9 mouse cellular contexts compared by ENCODE assay signal in genomic region chr2:128699201-128699885, GRCm38 (mm10). TPM values are rescaled to one million over a fixed set of nuclear protein-coding genes. Genes with fewer than 3 reads are reported as not detected.
A peak's percentile ranks its signal among the peaks of the same experiment; 100 is the strongest.
DNase-seq lines count a peak whose midpoint lies in the region; ATAC-seq lines count a peak whose summit lies in the region.
"Had no signal": no experiment of that assay in that cellular context is flagged by ENCODE, and none has a peak within 500 bp of the region (broad histone marks: within the 10 kb centered on the region; RNA-seq: fewer than 3 reads in every experiment).

No protein-coding gene starts in this region.

- peak overlapping the region; percentile 91 for H3K27ac ChIP-seq in heart, embryonic 10.5 days
- peak overlapping the region; percentile 90 for H3K27ac ChIP-seq in stomach, embryonic 15.5 days

- H3K4me2 ChIP-seq in stomach, embryonic 15.5 days = peak overlapping the region; percentile 80

- H3K9ac ChIP-seq in stomach, embryonic 15.5 days = peak overlapping the region; percentile 77

- H3K27me3 ChIP-seq in heart, embryonic 10.5 days (ENCODE audit: insufficient read depth, poor library complexity, severe bottlenecking) = no peaks in the 10 kb centered on the region
- H3K27me3 ChIP-seq in stomach, embryonic 15.5 days (replicated peaks) = no peaks in the 10 kb centered on the region

- intact Hi-C loops in heart, postnatal 10 days (cut with DNase I) = loop anchor here (2.0 to 5.0 kb wide), 2 partner anchors 51 to 243 kb away; partner anchors contain the start of gene Zc3h8

- WGBS in heart, embryonic 10.5 days = under 1% methylated on average over 24 of the region's 24 CpGs
- WGBS in stomach, embryonic 15.5 days = under 1% methylated on average over 24 of the region's 24 CpGs

- no peaks in the 10 kb centered on the region for H3K36me3 ChIP-seq in heart, embryonic 10.5 days
- H3K36me3 ChIP-seq in stomach, embryonic 15.5 days = no peaks in the 10 kb centered on the region
- H3K36me3 ChIP-seq: G1E had no signal

- no peaks in the 10 kb centered on the region for H3K9me3 ChIP-seq in heart, embryonic 10.5 days
- no peaks in the 10 kb centered on the region for H3K9me3 ChIP-seq in stomach, embryonic 15.5 days
- H3K9me3 ChIP-seq: G1E had no signal

- H3K4me1 ChIP-seq in heart, embryonic 10.5 days = peaks cover 10% of the 10 kb centered on the region
- H3K4me1 ChIP-seq in stomach, embryonic 15.5 days = peaks cover 1% of the 10 kb centered on the region; the same call in 1 of the 2 replicates

- peak overlapping the region; percentile 86 for H3K4me3 ChIP-seq in heart, embryonic 10.5 days
- H3K4me3 ChIP-seq in stomach, embryonic 15.5 days (replicated peaks) = peak overlapping the region; percentile 75

- ATAC-seq in stomach, embryonic 15.5 days (ENCODE audit: insufficient read depth, low FRiP score, low read depth) = peak; percentile 3; the same call in 1 of the 2 replicates

- peak; percentile 82 for DNase-seq in heart, embryonic 10.5 days (ENCODE audit: low spot score)
- no peak for DNase-seq in heart, postnatal 10 days
- peak; percentile 76 for DNase-seq in adrenal gland, postnatal 14 days
- DNase-seq in gastrocnemius, postnatal 10 days = peak; percentile 46
- peak; percentile 81 to 84 for DNase-seq in kidney, adult 8-10 months
- peak; percentile 59 for DNase-seq in lung, postnatal 10 days
- DNase-seq in spleen, postnatal 4 days (ENCODE audit: low spot score in 2 of 2) = no peak

RNA-seq across cellular contexts. Expression of gene Mertk, which starts 0.6 kb away (rescaled TPM):
- polyA plus RNA-seq in heart, embryonic 10.5 days (2016; fragmentation: Nextera tagmentation; extraction: Ambion mirVana) = 3.5 and 5.0 TPM in 2 replicates
- 1 to 10 TPM; 5.2 to 6.7 TPM for total RNA-seq in heart, postnatal 10 days (2021)
- total RNA-seq in adrenal gland, postnatal 14 days (2021) = 11.7 and 14.0 TPM in 2 replicates
- 1 to 10 TPM; 4.5 TPM for total RNA-seq in gastrocnemius, postnatal 10 days (2021)
- 6.4 TPM in 2 replicates for polyA plus RNA-seq in stomach, embryonic 15.5 days (2015; fragmentation: Nextera tagmentation; extraction: Ambion mirVana)
- polyA plus RNA-seq: G1E had no signal

RNA-seq across cellular contexts. Expression of gene Anapc1, which starts 12.2 kb away (rescaled TPM):
- 66.6 and 68.7 TPM in 2 replicates for polyA plus RNA-seq in heart, embryonic 10.5 days (2016; fragmentation: Nextera tagmentation; extraction: Ambion mirVana)
- total RNA-seq in heart, postnatal 10 days (2021) = 10 to 100 TPM; 62.8 to 63.9 TPM
- total RNA-seq in adrenal gland, postnatal 14 days (2021) = 75.0 and 76.9 TPM in 2 replicates
- total RNA-seq in gastrocnemius, postnatal 10 days (2021) = 10 to 100 TPM; 38.0 to 54.1 TPM
- polyA plus RNA-seq in stomach, embryonic 15.5 days (2015; fragmentation: Nextera tagmentation; extraction: Ambion mirVana) = 52.9 and 64.1 TPM in 2 replicates

Comparison
In these comparisons a context has a peak if more than half of its experiments do, and no peak if none do; other contexts are left out.
1. DNase-seq: peak in heart, embryonic 10.5 days (single experiment), adrenal gland, postnatal 14 days (single experiment), gastrocnemius, postnatal 10 days (single experiment), kidney, adult 8-10 months (2 of 2) and lung, postnatal 10 days (single experiment); none in heart, postnatal 10 days (0 of 2) and spleen, postnatal 4 days (0 of 2).